Mouse (Mus musculus) olfactory bulb, adult 2 months (tissue): ENCODE data around the gene Coa5. TPM values are rescaled to one million over a fixed set of nuclear protein-coding genes. Genes with fewer than 3 reads are reported as not detected.
A peak's percentile ranks its signal among the peaks of the same experiment; 100 is the strongest.

Experiments
- H3K27ac ChIP-seq: fragments of 200-500 bp; 2 replicates; pipeline ENCODE4 v1.5.1; 2012; ENCODE audit warnings: low read depth, low read length; ENCODE audit not compliant: insufficient read depth
- H3K4me1 ChIP-seq: fragments of 200-500 bp; 2 replicates; pipeline ENCODE4 v1.6.1; 2012; ENCODE audit warnings: low read length; ENCODE audit not compliant: control insufficient read depth, insufficient read depth
- H3K4me3 ChIP-seq: fragments of 200-500 bp; 2 replicates; pipeline ENCODE4 v1.5.1; 2012; ENCODE audit warnings: mild to moderate bottlenecking, low read depth, low read length, moderate library complexity; ENCODE audit not compliant: insufficient read depth
- CTCF ChIP-seq: fragments of 200-500 bp; IDR thresholded peaks from 2 replicates; pipeline ENCODE4 v1.5.1; 2012; ENCODE audit warnings: low read depth, mild to moderate bottlenecking, low read length, moderate library complexity; ENCODE audit not compliant: insufficient read depth
- POLR2A ChIP-seq: fragments of 200-500 bp; IDR thresholded peaks from 2 replicates; pipeline ENCODE4 v1.6.1; 2012; ENCODE audit warnings: mild to moderate bottlenecking, low read depth, low read length, moderate library complexity; ENCODE audit not compliant: insufficient read depth
- WGBS: fragments of 180-500 bp; shearing (Covaris S2); methylation state at CpG from one replicate; pipeline ENCODE4 v1.1.7; 2018; 5-methylcytosine and 5-hydroxymethylcytosine counted together
- polyA plus RNA-seq: library from polyadenylated mRNA; stranded (reverse); fragments of >200 nt; gene quantifications from 2 replicates; pipeline ENCODE4 v1.2.4, GENCODE M21; 2012; ENCODE audit warnings: low replicate concordance; ENCODE audit not compliant: missing spikeins, insufficient read depth, insufficient read length

The Coa5 gene
- polyA plus RNA-seq, 1 experiment = not detected

- TF ChIP-seq CTCF = no peak
- no peak for TF ChIP-seq POLR2A
- Histone ChIP-seq H3K4me1 (no peaks in the 10 kb centered on the region), H3K27ac (no peak overlapping the region), H3K4me3 (no peak overlapping the region)
- 92% methylated on average over 16 of the region's 16 CpGs for WGBS
Observed at GRCm38 (mm10) chr1:37442848-37443835, 13.2 kb upstream of the Coa5 start.

GRCm38 (mm10) chr1:37436419-37436818 is 6.5 kb upstream of the Coa5 start:
- H3K4me1 ChIP-seq = no peaks in the 10 kb centered on the region
- no peak overlapping the region for H3K27ac ChIP-seq
- H3K4me3 ChIP-seq = no peak overlapping the region
- WGBS = 93% methylated on average over 3 of the region's 3 CpGs
- no peak for TF ChIP-seq CTCF
- TF ChIP-seq POLR2A = no peak

- H3K4me3 ChIP-seq = peak overlapping the region; percentile 95
- TF ChIP-seq POLR2A = no peak
- no peak for TF ChIP-seq CTCF
- WGBS = 2% methylated on average over 40 of the region's 40 CpGs
- no peak overlapping the region for H3K27ac ChIP-seq
- H3K4me1 ChIP-seq = peaks cover 7% of the 10 kb centered on the region; the same call in 1 of the 2 replicates
Observed at GRCm38 (mm10) chr1:37430297-37430840, 466 bp upstream of the Coa5 start.

GRCm38 (mm10) chr1:37428911-37429310 is 992 bp downstream of the Coa5 start:
- TF ChIP-seq POLR2A (no peak), CTCF (no peak)
- H3K4me3 ChIP-seq = no peak overlapping the region
- H3K27ac ChIP-seq = no peak overlapping the region
- H3K4me1 ChIP-seq = peaks cover 7% of the 10 kb centered on the region; the same call in 1 of the 2 replicates
- WGBS = 44% methylated on average over 2 of the region's 2 CpGs

GRCm38 (mm10) chr1:37427144-37427875 is 2.6 kb downstream of the Coa5 start:
- WGBS = 90% methylated on average over 8 of the region's 8 CpGs
- H3K4me1 ChIP-seq = peaks cover 7% of the 10 kb centered on the region; the same call in 1 of the 2 replicates
- H3K4me3 ChIP-seq = no peak overlapping the region
- no peak overlapping the region for H3K27ac ChIP-seq
- no peak for TF ChIP-seq CTCF
- no peak for TF ChIP-seq POLR2A

- Histone ChIP-seq H3K4me3 (no peak overlapping the region), H3K27ac (no peak overlapping the region), H3K4me1 (no peaks in the 10 kb centered on the region)
- 92% methylated on average over 1 of the region's 1 CpGs for WGBS
- TF ChIP-seq CTCF = peak; percentile 49; the same call in 1 of the 2 replicates
- TF ChIP-seq POLR2A = no peak
Observed at GRCm38 (mm10) chr1:37419420-37419819, 10.5 kb downstream of the Coa5 start.

- TF ChIP-seq POLR2A = no peak
- TF ChIP-seq CTCF = no peak
- Histone ChIP-seq H3K27ac (no peak overlapping the region), H3K4me3 (no peak overlapping the region), H3K4me1 (no peaks in the 10 kb centered on the region)
- 98% methylated on average over 1 of the region's 1 CpGs for WGBS
Observed at GRCm38 (mm10) chr1:37415394-37415793, 14.5 kb downstream of the Coa5 start.

- Histone ChIP-seq H3K4me3 (no peak overlapping the region), H3K27ac (no peak overlapping the region), H3K4me1 (no peaks in the 10 kb centered on the region)
- no peak for TF ChIP-seq CTCF
- no peak for TF ChIP-seq POLR2A
Observed at GRCm38 (mm10) chr1:37409647-37410046, 20.3 kb downstream of the Coa5 start.

GRCm38 (mm10) chr1:37408678-37409077 is 21.2 kb downstream of the Coa5 start:
- WGBS = 81% methylated on average over 3 of the region's 3 CpGs
- TF ChIP-seq CTCF (no peak), POLR2A (no peak)
- Histone ChIP-seq H3K4me3 (no peak overlapping the region), H3K27ac (no peak overlapping the region), H3K4me1 (no peaks in the 10 kb centered on the region)

- TF ChIP-seq CTCF (no peak), POLR2A (no peak)
- Histone ChIP-seq H3K27ac (no peak overlapping the region), H3K4me1 (no peaks in the 10 kb centered on the region), H3K4me3 (no peak overlapping the region)
- 70% methylated on average over 8 of the region's 8 CpGs for WGBS
Observed at GRCm38 (mm10) chr1:37408059-37408458, 21.8 kb downstream of the Coa5 start.
